Mouse (Mus musculus): ENCODE results near the gene Asnsd1.
A peak's percentile ranks its signal among the peaks of the same experiment; 100 is the strongest.

DNA sequence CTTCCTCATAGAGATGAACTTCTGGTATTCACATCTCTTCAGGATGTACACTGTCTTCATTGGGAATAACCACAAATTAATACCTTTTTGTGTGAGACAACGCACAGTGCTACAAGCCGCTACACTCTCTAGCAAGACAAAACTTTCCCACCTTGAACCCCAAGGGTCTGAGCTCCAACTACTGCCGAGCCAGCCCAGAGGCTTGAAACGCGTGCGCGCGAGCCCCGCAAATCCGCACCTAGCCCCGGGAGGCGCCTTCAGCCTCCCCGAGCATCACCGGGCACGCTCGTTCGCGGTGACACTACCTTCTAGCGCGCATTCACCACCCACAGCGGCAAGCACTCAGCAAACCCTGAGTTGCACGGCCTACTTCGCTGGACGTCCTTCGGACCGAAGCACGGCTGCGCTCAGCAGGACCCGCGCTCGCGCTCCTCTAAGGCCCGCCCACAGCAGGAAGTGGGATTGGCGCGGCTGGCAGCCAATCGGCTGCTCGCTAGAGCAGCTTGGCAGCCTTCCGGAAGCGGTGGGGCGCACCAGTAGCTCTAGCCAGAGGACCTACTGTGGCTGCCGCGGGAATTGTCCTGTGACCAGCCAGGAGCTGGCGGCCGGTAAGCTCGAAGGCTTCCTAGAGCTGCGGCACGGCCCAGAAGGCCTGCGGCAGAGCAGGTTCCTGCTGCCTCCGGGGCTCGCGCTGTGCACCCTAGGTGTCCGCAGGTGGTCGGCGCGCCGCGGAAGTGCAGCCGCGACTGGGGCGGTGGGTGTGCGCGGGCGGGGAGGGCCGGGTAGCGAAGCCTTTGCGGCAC, 55.8 kb downstream of the Asnsd1 start, which contains the start of the genes Pms1, Ormdl1 and Gm28778:
- TF ChIP-seq CTCF (IDR thresholded peaks at IDR 0.05; ENCODE audit: insufficient read depth, low read depth, low read length) = no peak
- TF ChIP-seq POLR2A (IDR thresholded peaks at IDR 0.05; ENCODE audit: insufficient read depth, low read depth, low read length) = peak; percentile 89; the same call in 1 of the 2 replicates

Measured in olfactory bulb, adult 2 months (tissue).